Mouse (Mus musculus): ENCODE measurements around the gene Tspyl4.
A peak's percentile ranks its signal among the peaks of the same experiment; 100 is the strongest.

Tspyl4 gene

GRCm38 (mm10) chr10:34326701-34327100 lies 29.5 kb downstream of the Tspyl4 start:
- no peak for DNase-seq

GRCm38 (mm10) chr10:34327144-34327543 lies 29.9 kb downstream of the Tspyl4 start:
- no peak for DNase-seq

GRCm38 (mm10) chr10:34328310-34328709 lies 31.1 kb downstream of the Tspyl4 start:
- DNase-seq, result peak; percentile 37 to 51

- no peak for DNase-seq
These were observed 43.8 kb downstream of the Tspyl4 start for GRCm38 (mm10) chr10:34341014-34341413.

GRCm38 (mm10) chr10:34341886-34342285 lies 44.6 kb downstream of the Tspyl4 start:
- DNase-seq, result no peak

Measured in cerebellum, postnatal 36 days (tissue).